Mouse (Mus musculus) heart, postnatal 14 days (tissue): ENCODE data around the gene Robo1. TPM values are rescaled to one million over a fixed set of nuclear protein-coding genes. Genes with fewer than 3 reads are reported as not detected.

Experiments used
- DNase-seq, 2 experiments: peaks; one replicate each; pipeline ENCODE4 v3.0.0; 2021 to 2022
- intact Hi-C: fragments of 180-260 bp; cut with DNase I; formaldehyde crosslinking; loops from one replicate; pipeline ENCODE4 v1.15.1; 2025
- total RNA-seq, 2 experiments: library from RNA; stranded (reverse); gene quantifications; 2 replicates each; pipeline ENCODE4 v1.2.3; 2021

Robo1 gene
- total RNA-seq, 2 experiments from 2014 or later = 3.2 to 3.4 TPM

DNA sequence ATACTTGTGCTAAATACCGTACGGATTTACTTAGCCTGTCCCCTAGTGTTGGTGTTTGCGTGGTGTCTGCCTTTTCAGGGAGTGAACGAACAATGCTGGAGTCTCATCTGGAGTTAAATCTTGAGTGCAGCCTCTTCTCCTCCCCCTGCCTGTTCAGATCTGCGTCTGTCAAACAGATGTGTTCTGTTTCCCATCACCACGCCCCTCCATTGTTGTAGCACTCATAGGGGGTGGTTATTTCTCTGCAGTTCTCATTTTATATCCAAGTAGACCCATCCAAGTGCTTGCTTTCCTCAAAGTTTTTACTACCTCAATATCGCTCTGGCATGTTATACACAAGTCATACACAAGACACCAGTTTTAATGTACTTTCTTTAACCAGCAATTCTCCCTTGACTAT is 708.7 kb downstream of the Robo1 start:
- intact Hi-C loops = no loop called here

DNA sequence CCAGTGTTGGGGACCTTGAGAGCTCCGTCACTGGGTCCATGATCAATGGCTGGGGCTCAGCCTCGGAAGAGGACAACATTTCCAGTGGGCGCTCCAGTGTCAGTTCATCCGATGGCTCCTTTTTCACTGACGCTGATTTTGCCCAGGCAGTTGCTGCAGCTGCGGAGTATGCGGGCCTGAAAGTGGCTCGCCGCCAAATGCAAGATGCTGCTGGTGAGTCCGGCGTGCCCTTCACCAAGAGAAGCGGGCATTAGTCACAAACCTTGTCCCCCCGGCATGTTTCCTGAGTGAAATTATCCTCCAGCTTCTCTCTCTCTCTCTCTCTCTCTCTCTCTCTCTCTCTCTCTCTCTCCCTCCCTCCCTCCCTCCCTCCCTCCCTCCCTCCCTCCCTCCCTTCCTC is 716.2 kb downstream of the Robo1 start:
- DNase-seq = no peak
- intact Hi-C loops = no loop called here

More for the DNA sequence above, 708.7 kb downstream of the Robo1 start:
- no peak for DNase-seq

DNA sequence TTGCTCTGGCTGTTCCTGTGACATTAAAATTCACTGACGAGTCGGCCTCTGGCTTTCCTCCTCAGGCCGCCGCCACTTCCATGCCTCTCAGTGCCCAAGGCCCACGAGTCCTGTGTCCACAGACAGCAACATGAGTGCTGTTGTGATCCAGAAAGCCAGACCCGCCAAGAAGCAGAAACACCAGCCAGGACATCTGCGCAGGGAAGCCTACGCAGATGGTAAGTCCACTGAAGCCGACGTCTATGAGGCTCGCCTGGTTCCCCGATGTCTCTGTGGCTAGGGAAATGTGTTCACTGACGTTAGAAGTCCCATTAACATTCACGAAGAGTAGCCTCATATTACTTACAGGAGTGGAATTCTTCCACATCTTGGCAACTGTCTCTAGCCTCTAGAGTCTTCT is 719.6 kb downstream of the Robo1 start:
- intact Hi-C loops = no loop called here
- no peak for DNase-seq

DNA sequence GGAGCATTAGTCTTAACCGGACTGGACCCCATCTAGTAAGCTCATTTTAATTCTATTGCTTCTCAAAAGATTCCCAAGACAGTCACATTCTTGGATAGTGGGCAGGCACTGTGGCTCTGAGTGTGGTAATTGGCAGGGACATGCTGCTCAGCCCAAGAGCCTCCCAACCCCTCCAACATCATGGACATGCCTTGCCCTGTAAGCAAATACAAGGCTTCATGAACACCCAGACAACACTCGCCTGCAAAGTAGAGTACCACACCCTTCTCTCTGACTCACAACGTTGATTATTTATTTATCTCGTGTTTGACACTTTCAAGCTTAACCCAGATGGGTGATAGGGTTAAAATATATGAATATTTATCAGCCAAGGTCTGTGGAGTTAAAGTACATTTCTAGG is 722.9 kb downstream of the Robo1 start:
- intact Hi-C loops = no loop called here
- no peak for DNase-seq

DNA sequence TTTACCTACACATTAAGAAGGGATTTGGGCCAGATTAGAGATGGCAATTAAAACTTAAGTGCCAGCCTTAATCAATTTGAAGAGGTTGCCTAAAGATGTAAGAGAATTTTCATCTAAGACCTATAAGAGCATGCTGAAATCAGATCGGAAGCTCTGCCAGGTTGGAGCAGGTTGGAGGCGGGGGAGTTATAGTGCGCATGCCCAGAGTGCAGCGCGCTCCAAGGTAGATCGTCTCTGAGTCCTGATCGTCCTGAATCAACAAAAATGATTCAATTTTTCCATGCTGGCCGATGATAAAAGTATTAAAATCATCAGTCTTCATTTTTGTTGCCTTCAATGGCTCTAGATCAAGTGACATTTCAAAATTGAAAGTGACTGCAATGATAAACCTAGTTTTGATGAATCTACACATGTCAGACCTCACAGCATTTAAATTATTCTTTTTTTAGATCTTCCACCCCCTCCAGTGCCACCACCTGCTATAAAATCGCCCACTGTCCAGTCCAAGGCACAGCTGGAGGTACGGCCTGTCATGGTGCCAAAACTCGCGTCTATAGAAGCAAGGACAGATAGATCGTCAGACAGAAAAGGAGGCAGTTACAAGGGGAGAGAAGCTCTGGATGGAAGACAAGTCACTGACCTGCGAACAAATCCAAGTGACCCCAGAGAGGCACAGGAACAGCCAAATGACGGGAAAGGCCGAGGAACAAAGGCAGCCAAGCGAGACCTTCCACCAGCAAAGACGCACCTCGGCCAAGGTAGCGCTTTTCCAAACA is 727.3 kb downstream of the Robo1 start:
- intact Hi-C loops = no loop called here

DNA sequence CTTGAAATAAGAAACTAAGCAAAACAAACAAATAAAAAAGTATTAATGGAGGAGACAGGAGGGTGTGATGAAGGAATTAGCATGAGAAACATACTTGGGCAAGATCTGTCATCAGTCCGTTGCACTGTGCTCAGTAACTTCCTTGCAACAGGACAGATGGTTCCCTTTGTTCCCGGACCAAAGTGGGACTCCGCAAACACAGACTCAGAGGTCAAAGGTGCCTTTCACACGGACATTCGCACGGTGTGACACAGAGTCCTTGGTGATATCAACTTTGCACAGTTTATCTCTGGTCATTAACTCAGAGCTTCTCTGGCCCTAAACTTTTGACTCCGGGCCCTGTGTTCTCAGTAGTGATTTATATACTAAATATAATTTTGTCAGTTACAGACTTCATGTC is 730.4 kb downstream of the Robo1 start:
- DNase-seq = no peak
- intact Hi-C loops = no loop called here

More for the DNA sequence above, 727.3 kb downstream of the Robo1 start:
- DNase-seq = no peak

DNA sequence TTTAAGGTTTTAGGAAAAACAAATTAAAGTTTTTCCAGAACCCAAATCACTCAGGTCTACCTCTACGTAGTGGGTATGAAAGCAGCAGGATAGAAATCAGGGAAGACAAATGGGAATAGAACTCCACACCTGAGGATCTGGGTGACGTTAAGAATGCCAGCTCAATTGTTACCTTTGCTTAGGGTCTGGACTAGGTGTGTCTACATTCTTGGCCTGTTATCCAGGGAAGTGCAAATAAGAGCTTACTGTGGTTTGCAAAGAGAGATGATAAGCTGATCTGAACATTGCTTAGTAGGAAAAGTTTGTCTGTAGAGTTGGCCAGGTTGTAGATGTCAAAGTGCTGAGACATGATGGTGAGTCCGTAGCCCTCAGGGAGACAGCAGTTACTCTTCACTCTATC is 754.4 kb downstream of the Robo1 start:
- intact Hi-C loops = no loop called here
- no peak for DNase-seq

DNA sequence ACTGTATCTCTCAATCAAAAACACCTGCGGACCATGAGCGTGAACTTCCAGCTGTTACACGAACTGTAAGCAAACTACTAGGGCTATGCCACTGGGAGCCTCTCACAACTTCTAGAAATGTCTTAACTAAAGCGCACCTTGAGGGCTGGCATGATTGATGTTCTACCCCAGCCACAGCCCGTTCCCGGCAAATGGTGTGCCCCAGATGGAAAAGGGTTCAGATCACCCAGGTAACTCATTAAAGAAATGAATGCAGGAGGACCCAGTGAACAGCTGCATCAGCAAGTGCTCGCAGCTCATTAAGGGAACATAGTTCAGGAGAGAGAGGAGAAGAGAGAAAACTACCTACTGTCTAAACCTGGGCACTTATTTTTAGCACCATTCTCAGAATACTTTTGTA is 759.7 kb downstream of the Robo1 start:
- intact Hi-C loops = no loop called here
- DNase-seq = no peak

DNA sequence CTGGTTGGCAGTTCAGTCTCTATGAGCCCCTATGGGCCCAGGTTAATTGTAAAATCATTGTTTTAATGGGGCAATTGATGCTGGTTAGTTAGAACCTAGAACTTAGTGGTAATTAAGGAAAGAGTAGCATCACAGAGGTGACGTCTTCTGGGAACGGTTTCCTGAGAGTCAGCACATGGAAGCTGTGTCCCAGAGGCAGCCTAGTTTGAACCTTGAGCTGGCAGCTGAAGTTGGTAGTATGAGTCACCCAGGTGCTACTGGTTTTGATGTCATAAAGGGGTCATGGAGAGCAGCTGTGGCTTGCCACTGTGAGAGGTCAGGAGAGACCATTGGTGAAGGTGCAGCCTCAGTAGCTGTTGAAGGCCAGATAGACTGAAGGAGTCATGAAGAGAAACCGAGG is 763.9 kb downstream of the Robo1 start:
- no peak for DNase-seq

DNA sequence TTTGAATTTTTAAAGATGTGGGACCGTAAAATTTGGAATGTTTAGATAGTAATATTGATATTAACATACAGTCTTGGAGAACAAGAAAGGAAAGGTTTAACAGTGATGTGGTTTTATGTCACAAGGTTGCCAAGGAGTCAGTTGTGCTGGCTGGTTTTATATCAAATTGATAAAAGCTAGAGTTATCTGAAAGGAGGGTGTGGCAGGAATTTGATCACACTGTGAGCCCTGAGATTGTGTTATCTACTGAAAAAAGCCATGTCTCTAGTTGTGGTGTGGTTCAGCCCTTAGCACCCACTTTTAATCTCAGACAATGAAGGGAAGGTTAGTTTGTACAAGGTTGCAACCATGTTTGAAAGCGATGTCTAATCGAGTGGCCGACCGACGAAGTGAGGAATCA is 764.8 kb downstream of the Robo1 start:
- intact Hi-C loops = no loop called here

More for the DNA sequence above, 763.9 kb downstream of the Robo1 start:
- intact Hi-C loops = no loop called here

DNA sequence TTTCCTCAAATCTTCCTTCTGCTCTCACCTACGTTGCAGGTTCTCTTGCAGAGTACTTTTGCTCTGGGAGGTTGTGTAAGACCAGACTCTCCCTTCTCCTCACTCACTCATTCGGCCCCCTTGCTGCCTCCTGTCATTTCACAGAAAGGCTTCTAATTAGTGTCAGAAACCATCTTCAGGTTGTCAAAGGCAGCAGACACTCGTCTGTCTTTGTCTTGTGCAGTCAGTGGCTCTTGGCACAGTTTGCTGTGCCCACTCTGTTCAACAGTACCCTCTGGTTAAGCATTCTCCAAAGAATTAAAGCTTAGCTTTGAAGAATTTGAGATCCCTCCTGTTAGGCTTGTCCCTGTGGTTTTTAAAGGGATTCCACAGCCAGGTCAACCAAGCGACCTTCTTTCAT is 774.3 kb downstream of the Robo1 start:
- DNase-seq = no peak
- intact Hi-C loops = no loop called here

More for the DNA sequence above, 764.8 kb downstream of the Robo1 start:
- DNase-seq = no peak

DNA sequence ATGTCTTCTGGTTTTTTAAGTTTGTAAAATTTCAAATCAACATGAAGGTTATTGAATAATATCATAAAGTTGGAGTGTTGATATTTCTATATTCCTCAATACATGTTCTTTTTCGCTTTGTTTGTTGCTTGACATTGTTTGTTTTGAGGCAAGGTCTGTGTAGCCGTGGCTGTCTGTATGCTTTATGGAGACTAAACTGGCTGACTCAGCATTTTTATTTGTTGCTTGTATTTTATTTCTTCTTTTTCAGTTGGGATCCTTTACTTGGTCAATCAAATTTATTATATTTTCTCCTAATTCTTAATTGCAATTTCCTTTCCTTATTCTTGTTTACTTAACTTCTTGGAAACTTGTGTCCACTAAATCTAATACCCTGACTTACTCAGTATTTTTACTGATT is 775.0 kb downstream of the Robo1 start:
- intact Hi-C loops = no loop called here
- no peak for DNase-seq
